Mouse (Mus musculus) hindbrain, embryonic 15.5 days (tissue): ENCODE measurements around the gene Usb1. TPM values are rescaled to one million over a fixed set of nuclear protein-coding genes. Genes with fewer than 3 reads are reported as not detected.

Experiments
- ATAC-seq: fragments of 200-750 bp; cut with Nextera tagmentation; 2 replicates; pipeline ENCODE4 v1.8.0; 2017; ENCODE audit warnings: low read depth, moderate number of reproducible peaks, moderate TSS enrichment; ENCODE audit not compliant: low FRiP score
- H3K27ac ChIP-seq: fragments of 300-500 bp; sonication (generic); replicated peaks from 2 replicates; pipeline ENCODE4 v1.5.1; 2015; ENCODE audit warnings: mild to moderate bottlenecking, inconsistent platforms
- H3K27me3 ChIP-seq: fragments of 300-500 bp; sonication (generic); 2 replicates; pipeline ENCODE4 v1.6.1; 2015; ENCODE audit warnings: control low read depth, inconsistent platforms
- H3K36me3 ChIP-seq: fragments of 300-500 bp; sonication (generic); 2 replicates; pipeline ENCODE4 v1.6.1; 2015; ENCODE audit warnings: control low read depth, inconsistent platforms
- H3K4me1 ChIP-seq: fragments of 300-500 bp; sonication (generic); replicated peaks from 2 replicates; pipeline ENCODE4 v1.6.1; 2015; ENCODE audit warnings: control low read depth, inconsistent platforms
- H3K4me2 ChIP-seq: fragments of 300-500 bp; sonication (generic); 2 replicates; pipeline ENCODE4 v1.6.1; 2015; ENCODE audit warnings: moderate library complexity, mild to moderate bottlenecking, inconsistent platforms
- H3K4me3 ChIP-seq: fragments of 300-500 bp; sonication (generic); 2 replicates; pipeline ENCODE4 v1.5.1; 2015; ENCODE audit warnings: mild to moderate bottlenecking, inconsistent platforms
- H3K9ac ChIP-seq: fragments of 300-500 bp; sonication (generic); 2 replicates; pipeline ENCODE4 v1.6.1; 2015; ENCODE audit warnings: inconsistent platforms
- H3K9me3 ChIP-seq: fragments of 300-500 bp; sonication (generic); 2 replicates; pipeline ENCODE4 v1.6.1; 2016; ENCODE audit warnings: control low read depth, inconsistent platforms
- WGBS: fragments of 180-500 bp; shearing (Covaris S2); methylation state at CpG from one replicate; pipeline ENCODE4 v1.1.7; 2015; 5-methylcytosine and 5-hydroxymethylcytosine counted together
- polyA plus RNA-seq: library from polyadenylated mRNA; unstranded; fragments of >200 nt; fragmentation: Nextera tagmentation; extraction: Ambion mirVana; gene quantifications from 2 replicates; pipeline ENCODE4 v1.2.1, GENCODE M21; 2015

The Usb1 gene
- 34.8 and 35.8 TPM in 2 replicates for polyA plus RNA-seq

DNA sequence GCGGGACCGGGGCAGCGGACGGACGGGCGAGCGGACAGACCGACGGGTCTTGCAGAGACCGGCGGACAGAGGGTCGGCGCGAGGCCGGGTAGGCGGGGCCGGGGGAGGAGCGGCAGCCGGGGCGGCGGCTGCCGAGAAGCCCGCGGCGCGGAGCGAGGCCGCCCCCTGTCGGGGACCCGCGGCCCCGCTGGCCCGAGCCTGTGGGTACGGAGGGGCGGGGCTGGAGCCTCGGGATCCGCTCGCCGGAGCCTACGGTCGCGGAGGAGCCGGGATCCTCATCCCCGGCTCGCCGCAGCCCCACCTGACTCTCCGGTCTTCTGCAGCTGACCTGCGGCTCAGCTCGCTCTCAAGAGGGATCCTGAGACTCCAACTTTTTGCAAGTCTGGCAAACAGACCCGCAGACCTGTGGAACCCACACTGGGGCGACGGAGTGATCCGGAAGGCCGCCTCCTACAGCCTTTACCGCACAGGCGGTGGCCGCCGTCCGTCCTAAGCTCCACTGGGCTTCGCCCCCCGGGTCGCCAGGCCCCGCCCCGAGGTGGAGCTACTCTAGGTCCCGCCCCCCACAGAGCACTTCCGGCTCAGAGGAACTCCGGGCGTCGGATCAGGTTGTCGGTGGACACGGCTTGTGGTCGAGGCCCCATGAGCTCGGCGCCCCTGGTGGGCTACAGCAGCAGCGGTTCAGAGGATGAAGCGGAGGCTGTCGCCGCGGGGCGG is at the start of gene Usb1, which contains the start of gene Zfp319:
Usb1 (plus strand) TSS at position 565 of the 717 bp plus-strand sequence.
Zfp319 (minus strand) TSS at position 231 of the 717 bp plus-strand sequence.
- H3K36me3 ChIP-seq = peaks cover 37% of the 10 kb centered on the region
- peak within 1 kb of the TSS; percentile 92 for H3K9ac ChIP-seq
- H3K9me3 ChIP-seq = no peaks in the 10 kb centered on the region
- H3K4me1 ChIP-seq = peaks cover 36% of the 10 kb centered on the region
- peak within 1 kb of the TSS; percentile 99 for H3K4me3 ChIP-seq
- ATAC-seq = peak; percentile 94
- peak within 1 kb of the TSS; percentile 88 for H3K4me2 ChIP-seq
- WGBS = under 1% methylated on average over 77 of the region's 80 CpGs
- no peaks in the 10 kb centered on the region for H3K27me3 ChIP-seq
- H3K27ac ChIP-seq = peak within 1 kb of the TSS; percentile 90

DNA sequence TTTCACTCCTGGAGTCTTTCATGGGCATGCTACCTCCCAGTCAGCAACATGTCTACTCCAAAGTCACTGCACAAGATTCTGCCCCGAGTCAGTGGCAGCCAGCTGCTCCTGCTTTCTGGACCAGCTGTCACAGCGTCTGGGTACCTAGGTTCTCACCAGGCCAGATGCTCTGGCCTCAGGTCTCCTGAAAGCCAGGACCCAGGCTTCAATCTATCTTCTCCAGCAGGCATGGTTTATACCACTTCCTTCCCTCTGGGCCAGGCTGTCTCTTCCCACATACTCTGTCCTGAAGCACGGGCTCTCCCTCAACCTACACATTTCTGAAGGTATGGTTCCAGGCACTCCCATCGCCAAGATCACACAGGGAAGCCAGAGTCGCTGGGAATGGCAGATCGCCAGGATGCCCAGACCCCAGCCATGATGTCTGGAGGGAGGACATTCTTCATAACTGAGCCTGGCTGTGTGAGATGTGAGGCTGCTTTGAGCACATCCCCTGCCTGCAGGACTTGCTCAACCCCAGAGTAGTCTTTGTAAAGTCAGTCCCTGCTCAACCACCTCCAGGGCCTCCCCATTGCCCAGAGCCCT is 42.9 kb upstream of the Usb1 start:
- ATAC-seq = no peak
- 65% methylated on average over 6 of the region's 6 CpGs for WGBS
- Histone ChIP-seq H3K9me3 (no peaks in the 10 kb centered on the region), H3K4me2 (no peak overlapping the region), H3K4me1 (no peaks in the 10 kb centered on the region), H3K27me3 (no peaks in the 10 kb centered on the region), H3K9ac (no peak overlapping the region), H3K36me3 (no peaks in the 10 kb centered on the region), H3K4me3 (no peak overlapping the region), H3K27ac (no peak overlapping the region)

DNA sequence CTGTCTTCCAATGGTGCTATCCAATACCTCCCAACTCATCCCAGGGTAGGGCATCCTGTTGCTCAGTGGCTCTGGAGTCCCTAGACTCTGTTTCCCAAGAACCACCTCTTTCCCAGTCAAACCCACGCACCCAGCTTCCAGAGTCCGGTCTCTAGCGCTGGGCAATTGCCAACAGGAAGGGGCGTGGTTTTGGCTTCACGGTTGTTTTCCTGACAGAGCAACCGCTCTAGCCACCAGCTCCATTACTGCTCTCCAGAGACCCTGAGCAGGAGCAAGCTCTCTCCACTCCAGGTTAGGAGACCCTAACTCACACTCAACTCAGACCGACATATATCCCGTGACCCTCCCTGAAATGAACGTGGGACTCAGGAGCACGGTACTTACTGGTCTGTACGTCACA is 38.9 kb upstream of the Usb1 start:
- ATAC-seq = no peak
- Histone ChIP-seq H3K36me3 (no peaks in the 10 kb centered on the region), H3K9ac (no peak overlapping the region), H3K4me1 (no peaks in the 10 kb centered on the region), H3K27ac (no peak overlapping the region), H3K9me3 (no peaks in the 10 kb centered on the region), H3K4me2 (0 out of 2 replicates have a peak overlapping the region, but pooled peaks have one; percentile 17), H3K27me3 (no peaks in the 10 kb centered on the region), H3K4me3 (no peak overlapping the region)
- WGBS = 73% methylated on average over 11 of the region's 11 CpGs

DNA sequence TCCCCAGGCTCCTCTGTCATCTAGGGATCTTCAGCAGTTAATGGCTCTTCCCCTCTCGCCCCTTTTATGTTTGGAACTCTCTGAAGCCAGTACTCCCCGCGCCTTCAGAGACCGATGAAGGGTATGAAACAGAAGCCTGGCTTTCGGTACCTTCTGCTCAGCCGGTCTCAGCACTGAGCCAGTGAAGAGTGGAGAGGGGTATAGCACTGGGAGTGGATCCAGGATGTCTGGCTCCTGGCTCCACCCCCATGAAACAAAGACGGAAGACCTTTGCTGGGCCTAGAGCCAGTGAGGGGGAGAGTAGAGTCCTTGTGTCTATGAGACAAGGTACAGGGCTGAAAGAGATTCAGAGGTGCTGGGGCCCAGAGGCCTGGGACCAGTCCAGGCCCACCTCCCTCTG is 38.2 kb upstream of the Usb1 start:
- Histone ChIP-seq H3K36me3 (no peaks in the 10 kb centered on the region), H3K4me2 (0 out of 2 replicates have a peak overlapping the region, but pooled peaks have one; percentile 17), H3K9me3 (no peaks in the 10 kb centered on the region), H3K4me3 (no peak overlapping the region), H3K9ac (no peak overlapping the region), H3K27me3 (no peaks in the 10 kb centered on the region), H3K4me1 (no peaks in the 10 kb centered on the region), H3K27ac (peak overlapping the region; percentile 60; the same call in 1 of the 2 replicates)
- peak; percentile 68; the same call in 1 of the 2 replicates for ATAC-seq
- 67% methylated on average over 7 of the region's 7 CpGs for WGBS

- Histone ChIP-seq H3K4me2 (no peak overlapping the region), H3K36me3 (no peaks in the 10 kb centered on the region), H3K27me3 (no peaks in the 10 kb centered on the region), H3K4me1 (no peaks in the 10 kb centered on the region; the same call in 1 of the 2 replicates), H3K27ac (no peak overlapping the region), H3K4me3 (no peak overlapping the region), H3K9me3 (no peaks in the 10 kb centered on the region), H3K9ac (no peak overlapping the region)
- no peak for ATAC-seq
- 19% methylated on average over 5 of the region's 5 CpGs for WGBS
Observed at GRCm38 (mm10) chr8:95302410-95302809, 29.7 kb upstream of the Usb1 start.

- H3K9me3 ChIP-seq = no peaks in the 10 kb centered on the region
- H3K4me1 ChIP-seq = peaks cover 2% of the 10 kb centered on the region
- no peak overlapping the region for H3K4me2 ChIP-seq
- ATAC-seq = no peak
- 81% methylated on average over 4 of the region's 4 CpGs for WGBS
- H3K4me3 ChIP-seq = no peak overlapping the region
- no peak overlapping the region for H3K27ac ChIP-seq
- H3K9ac ChIP-seq = no peak overlapping the region
- H3K27me3 ChIP-seq = no peaks in the 10 kb centered on the region
- H3K36me3 ChIP-seq = no peaks in the 10 kb centered on the region
Observed at GRCm38 (mm10) chr8:95305526-95305925, 26.6 kb upstream of the Usb1 start.

GRCm38 (mm10) chr8:95306431-95306830 is 25.7 kb upstream of the Usb1 start, which contains the start of gene Cngb1:
TSS of gene Cngb1 (minus strand) at chr8:95306585.
- WGBS = 58% methylated on average over 6 of the region's 6 CpGs
- ATAC-seq = no peak
- Histone ChIP-seq H3K9ac (no peak within 1 kb of the TSS), H3K36me3 (no peaks in the 10 kb centered on the region), H3K4me2 (no peak within 1 kb of the TSS), H3K9me3 (no peaks in the 10 kb centered on the region), H3K4me3 (no peak within 1 kb of the TSS), H3K27ac (no peak within 1 kb of the TSS), H3K27me3 (no peaks in the 10 kb centered on the region), H3K4me1 (peaks cover 7% of the 10 kb centered on the region; the same call in 1 of the 2 replicates)

GRCm38 (mm10) chr8:95310342-95310970 is 21.6 kb upstream of the Usb1 start, which contains the start of gene Tepp:
TSS of gene Tepp (plus strand) at chr8:95310566.
- no peaks in the 10 kb centered on the region for H3K36me3 ChIP-seq
- no peak within 1 kb of the TSS for H3K9ac ChIP-seq
- H3K27me3 ChIP-seq = no peaks in the 10 kb centered on the region
- no peak within 1 kb of the TSS for H3K27ac ChIP-seq
- no peaks in the 10 kb centered on the region for H3K9me3 ChIP-seq
- H3K4me2 ChIP-seq = no peak within 1 kb of the TSS
- ATAC-seq = no peak
- 31% methylated on average over 6 of the region's 6 CpGs for WGBS
- H3K4me1 ChIP-seq = peaks cover 7% of the 10 kb centered on the region; the same call in 1 of the 2 replicates
- H3K4me3 ChIP-seq = no peak within 1 kb of the TSS

- Histone ChIP-seq H3K4me1 (peaks cover 7% of the 10 kb centered on the region; the same call in 1 of the 2 replicates), H3K9me3 (no peaks in the 10 kb centered on the region), H3K9ac (no peak overlapping the region), H3K27me3 (no peaks in the 10 kb centered on the region), H3K4me2 (no peak overlapping the region), H3K36me3 (no peaks in the 10 kb centered on the region), H3K27ac (no peak overlapping the region), H3K4me3 (no peak overlapping the region)
- ATAC-seq = no peak
- 72% methylated on average over 18 of the region's 18 CpGs for WGBS
Observed at GRCm38 (mm10) chr8:95312836-95313235, 19.2 kb upstream of the Usb1 start.

- WGBS = 93% methylated on average over 6 of the region's 6 CpGs
- Histone ChIP-seq H3K4me3 (no peak overlapping the region), H3K27ac (no peak overlapping the region), H3K36me3 (no peaks in the 10 kb centered on the region), H3K4me1 (peaks cover 7% of the 10 kb centered on the region; the same call in 1 of the 2 replicates), H3K27me3 (no peaks in the 10 kb centered on the region), H3K9ac (no peak overlapping the region), H3K4me2 (no peak overlapping the region), H3K9me3 (no peaks in the 10 kb centered on the region)
- ATAC-seq = no peak
Observed at GRCm38 (mm10) chr8:95313857-95314256, 18.2 kb upstream of the Usb1 start.

DNA sequence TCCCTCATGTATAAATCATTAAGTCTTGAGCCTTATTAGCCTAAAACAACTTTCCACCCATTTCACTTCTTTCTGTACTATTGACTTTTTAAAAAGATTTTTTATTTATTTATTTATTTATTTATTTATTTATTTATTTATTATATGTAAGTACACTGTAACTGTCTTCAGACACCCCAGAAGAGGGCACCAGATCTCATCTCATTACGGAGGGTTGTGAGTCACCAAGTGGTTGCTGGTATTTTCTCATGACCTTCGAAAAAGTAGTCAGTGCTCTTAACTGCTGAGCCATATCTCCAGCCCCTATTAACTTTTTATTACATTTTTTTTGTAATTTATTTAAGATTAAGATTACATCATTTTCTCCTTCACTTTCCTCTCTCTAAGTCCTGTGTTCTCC is 17.4 kb upstream of the Usb1 start:
- 77% methylated on average over 2 of the region's 2 CpGs for WGBS
- Histone ChIP-seq H3K4me3 (no peak overlapping the region), H3K36me3 (no peaks in the 10 kb centered on the region), H3K9me3 (no peaks in the 10 kb centered on the region), H3K4me1 (peaks cover 7% of the 10 kb centered on the region; the same call in 1 of the 2 replicates), H3K4me2 (no peak overlapping the region), H3K27me3 (no peaks in the 10 kb centered on the region), H3K9ac (no peak overlapping the region), H3K27ac (no peak overlapping the region)
- no peak for ATAC-seq

- Histone ChIP-seq H3K36me3 (no peaks in the 10 kb centered on the region), H3K27ac (no peak overlapping the region), H3K27me3 (no peaks in the 10 kb centered on the region), H3K9me3 (no peaks in the 10 kb centered on the region), H3K9ac (no peak overlapping the region), H3K4me2 (no peak overlapping the region), H3K4me1 (peaks cover 12% of the 10 kb centered on the region), H3K4me3 (no peak overlapping the region)
- WGBS = 97% methylated on average over 1 of the region's 1 CpGs
- no peak for ATAC-seq
Observed at GRCm38 (mm10) chr8:95315350-95315749, 16.7 kb upstream of the Usb1 start.
